Mouse (Mus musculus) embryo, embryonic 11 days (tissue): ENCODE measurements at regions not wholly inside any gene's neighbourhood (a gene's known extent, or its start where the extent isn't known, plus 50 kb on each side); places are given as distances from the start of the nearest gene placed in this dataset.
A peak's percentile ranks its signal among the peaks of the same experiment; 100 is the strongest.

ENCODE experiments used
- DNase-seq: peaks from one replicate; pipeline ENCODE4 v3.0.0-alpha.2; 2015

DNA sequence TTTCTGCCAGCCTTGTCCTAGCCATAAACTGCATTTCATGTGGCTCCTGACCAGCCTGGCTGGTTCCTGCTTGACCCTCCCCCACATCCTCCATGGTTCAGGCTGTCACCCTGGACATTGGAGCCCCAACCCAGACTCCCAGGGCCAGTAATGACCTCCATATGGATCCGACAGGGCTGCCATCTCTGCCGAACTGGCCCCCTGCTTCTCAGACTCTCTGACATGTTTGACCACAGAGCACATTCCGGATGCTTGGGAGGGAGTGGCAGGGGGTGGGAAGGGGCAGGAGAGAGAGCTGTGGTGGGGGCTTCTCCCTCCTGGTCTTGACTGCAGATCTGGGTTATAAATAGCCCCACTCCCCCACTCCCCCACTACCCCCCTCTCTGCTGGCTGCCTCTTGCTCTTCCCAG is 59.0 kb upstream of the Actrt2 start:
- DNase-seq: peak; percentile 51

DNA sequence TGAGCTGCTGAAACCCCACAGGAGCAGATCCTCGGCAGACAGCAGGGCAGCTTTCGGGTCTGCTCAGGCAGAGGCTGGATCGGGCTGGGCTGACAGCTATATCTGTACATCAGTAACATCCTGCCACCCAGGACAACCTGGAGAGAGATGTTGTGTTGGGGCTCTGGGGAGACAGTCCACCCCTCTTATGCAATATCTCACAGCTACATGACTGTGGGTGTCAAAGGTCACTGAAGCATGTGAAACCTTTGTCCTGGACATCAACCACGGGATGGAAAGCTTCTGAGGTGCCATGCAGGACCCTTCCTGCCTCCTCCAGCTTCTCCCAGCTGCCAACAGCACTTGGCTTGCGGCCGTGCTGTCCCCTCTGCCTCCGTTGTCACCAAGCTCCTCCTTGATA is 60.3 kb upstream of the Actrt2 start:
- no peak for DNase-seq

DNA sequence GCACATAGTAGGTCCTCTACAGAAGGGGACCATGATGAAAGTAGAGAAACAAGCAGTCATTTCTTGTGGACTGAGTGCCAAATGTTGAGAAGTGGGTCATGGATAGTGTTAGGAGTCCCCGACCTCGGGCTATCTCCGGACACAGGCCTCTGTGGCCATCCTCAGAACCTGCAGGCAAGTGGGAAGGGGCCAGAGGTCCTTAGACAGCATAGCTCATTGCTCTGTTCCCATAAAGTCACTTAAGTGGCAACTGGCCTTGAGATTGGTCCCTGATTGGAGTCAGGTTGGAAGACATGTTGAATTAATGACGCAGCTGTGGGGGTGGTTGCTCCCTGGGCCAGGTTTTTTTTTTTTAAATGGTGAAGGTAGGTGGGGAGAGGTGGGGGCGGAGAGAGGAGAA is 63.0 kb upstream of the Actrt2 start:
- DNase-seq: no peak

DNA sequence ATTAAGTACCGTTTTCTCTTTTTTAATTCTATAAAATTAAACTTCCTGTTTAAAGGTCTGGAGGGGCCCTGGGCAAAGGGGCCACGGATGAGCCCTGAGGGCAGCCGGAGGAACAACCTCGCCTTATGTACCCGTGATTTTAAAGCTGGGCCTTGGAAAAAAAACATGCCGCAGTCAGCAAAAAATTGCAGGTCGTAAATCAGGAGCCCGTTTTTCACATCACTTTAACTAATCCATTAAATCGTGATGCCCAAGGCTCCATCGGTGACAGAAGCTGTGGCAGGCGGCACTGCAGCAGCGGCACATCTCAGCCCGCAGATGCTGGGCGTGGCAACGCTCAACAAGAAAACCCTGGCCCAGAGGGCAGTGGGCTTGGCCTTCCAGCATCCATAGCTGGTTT is 63.7 kb upstream of the Actrt2 start:
- DNase-seq: peak; percentile 47

DNA sequence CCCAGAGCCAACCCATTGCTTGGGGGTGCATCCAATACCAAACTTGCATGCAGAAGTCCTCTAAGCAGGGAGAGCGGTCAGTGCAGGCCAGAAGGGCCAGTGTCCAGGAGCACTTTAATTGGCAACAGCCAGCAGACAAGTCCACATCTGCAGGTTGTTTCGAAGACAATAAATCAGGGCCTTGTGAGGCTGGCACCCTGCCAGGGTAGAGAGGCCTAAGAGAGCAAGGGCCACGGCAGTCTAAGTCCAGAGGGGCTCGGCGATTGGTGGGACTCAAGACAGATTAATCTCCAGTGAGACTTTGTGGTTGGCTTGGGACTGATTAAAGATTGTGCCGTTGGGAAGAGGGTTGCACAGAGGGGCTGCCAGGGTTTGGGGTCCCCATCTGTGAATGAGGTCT is 68.4 kb upstream of the Actrt2 start:
- peak; percentile 57 for DNase-seq

DNA sequence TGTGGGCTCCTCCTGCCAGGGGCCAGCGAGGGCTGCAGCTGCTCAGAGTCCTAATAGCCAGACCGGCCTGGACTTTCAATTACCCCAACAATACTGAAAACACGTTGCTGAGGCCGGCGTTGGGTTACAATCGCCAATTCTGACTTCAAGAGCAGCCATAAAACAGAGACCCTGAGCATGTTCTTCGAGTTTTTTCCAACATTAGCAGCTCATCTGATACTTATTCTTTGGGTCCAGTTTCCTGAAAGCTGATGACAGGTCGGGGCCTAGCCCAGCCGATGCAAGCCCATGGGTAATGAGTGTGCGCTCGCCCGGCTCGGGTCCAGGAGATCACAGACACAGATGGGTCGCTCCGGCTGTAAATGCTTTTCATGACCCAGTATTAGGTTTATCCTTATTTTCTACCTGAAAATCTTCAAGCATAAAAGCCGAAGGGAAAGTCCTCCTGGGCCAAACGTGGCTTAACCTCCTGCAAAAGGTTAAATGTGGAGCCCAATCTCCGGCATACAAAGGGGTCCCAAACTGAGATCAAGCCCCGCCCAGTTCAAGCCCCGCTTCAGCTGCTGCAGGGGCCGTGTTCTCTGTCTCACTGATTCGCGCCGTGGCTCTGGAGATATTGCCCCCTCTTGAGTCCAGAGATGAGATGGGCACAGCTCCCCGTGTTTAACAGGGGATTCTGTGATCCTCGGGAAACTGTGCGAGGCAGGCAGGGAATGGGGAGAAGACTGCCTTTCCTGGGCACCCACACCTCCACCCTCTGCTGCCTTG is 73.6 kb upstream of the Actrt2 start:
- DNase-seq: peak; percentile 74

DNA sequence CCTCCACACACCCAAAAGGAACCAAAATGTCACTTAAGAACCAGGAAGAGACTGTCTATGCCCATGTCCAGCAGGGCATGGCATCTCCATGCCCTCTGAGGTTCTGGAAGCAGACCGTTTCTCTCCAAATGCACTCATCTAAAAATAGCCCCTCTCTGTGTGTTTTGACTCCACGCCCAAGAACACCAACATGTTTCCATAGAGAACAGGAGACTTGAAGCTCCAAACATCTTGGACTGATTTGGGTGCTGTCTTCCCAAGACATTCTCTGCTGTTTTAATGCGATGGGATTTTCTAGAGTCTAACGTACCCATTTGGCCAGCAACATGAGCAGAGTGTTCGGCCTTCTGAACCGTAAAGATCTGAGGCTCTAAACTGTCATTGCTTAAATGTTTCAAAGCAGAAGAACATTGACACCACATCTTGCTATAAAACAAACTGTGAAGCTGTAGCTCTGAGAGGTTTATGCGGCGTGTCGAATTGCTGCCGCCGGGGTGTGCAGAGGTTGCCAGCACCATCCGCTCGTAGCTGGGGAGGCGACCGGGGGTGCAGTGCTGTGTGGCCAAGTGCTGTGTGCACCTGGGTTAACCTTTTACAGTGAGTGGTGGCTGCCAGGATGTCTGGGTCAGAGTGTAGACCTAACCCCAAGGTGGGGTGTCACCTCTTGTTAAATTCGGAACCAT is 78.8 kb upstream of the Actrt2 start:
- DNase-seq: no peak

DNA sequence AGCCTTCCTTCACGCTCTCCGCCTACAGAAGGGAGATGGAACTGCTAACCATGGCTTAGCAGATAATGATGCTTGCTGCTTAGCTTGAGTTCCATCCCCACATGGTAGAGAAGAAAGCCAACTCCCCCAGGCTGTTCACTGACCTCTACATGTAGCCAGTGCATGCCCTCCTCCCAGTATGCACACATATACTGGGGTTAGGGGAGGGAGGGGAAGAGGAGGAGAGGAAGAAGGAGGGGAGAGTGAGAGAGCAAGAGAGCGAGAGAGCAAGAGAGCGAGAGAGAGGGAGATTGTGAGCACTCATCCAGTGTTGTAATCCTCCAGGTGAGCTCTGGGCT is 79.3 kb upstream of the Actrt2 start:
- no peak for DNase-seq

DNA sequence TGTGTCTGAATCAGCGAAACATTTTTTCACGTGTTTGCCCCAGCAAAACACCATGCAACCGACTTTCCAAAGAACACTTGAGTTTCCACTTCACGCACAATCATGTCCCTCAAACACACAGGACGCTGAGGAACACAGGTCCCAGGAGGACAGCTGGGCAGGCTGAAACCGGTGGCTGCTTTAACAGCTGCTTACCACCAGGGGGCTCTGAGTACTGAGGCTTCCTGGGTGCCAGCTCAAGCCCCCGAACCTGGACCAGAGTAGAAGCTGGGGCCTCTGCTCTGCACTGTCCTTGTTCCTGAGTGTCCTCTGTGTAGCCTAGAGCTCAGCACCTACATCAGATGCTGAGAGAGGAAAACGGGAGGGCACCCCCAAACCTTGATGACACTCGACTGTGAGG is 81.5 kb upstream of the Actrt2 start:
- peak; percentile 64 for DNase-seq

DNA sequence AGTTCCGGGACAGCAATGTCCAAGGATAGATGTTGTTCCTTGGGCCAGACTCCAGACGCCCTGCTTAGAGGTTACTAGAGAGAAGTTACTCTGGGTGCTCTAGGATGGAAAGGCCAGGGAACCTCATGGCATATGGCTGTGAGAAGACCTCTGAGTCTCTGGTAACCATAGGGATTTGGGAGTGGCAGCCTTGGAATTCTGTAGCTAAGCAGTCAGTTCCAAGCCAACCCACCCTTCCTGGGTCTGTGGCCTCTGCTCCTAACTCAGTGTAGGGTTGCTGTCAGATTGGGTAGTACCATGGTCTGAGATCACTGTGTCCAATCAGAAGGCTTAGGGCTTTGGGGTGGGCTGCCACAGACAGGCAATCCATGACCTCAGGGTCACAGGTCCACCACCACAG is 82.3 kb upstream of the Actrt2 start:
- no peak for DNase-seq

DNA sequence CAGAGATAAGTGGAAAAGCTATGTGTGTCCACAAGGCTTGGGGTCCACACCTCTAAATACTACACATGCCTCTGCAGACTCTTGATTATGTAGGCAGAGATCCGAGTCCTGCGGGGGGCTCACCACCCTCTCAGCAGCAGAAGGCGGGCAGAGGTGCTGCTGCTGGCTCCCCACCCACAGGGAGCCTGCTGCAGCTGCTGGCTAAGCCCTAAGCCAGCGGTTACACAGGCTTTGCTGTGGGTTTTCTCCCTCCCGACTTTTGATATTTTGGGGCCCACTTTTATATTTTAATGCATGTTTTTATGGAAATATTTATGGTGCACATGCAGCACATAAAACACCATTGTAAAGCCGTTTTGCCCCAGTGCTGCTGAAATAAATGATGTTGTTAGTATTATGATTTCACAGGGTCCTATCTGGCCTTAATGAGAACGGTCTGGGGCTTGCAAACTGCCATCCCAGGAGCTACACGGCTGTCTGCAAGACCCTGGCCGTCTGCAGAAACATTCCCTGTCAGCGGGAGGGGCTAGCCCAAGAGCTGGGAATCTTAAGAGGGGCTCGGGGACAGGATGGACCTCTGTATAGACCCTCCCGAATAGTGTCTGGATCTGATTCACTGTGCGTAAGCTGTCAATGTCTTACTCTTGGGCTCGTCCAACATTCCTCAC is 82.9 kb upstream of the Actrt2 start:
- no peak for DNase-seq

DNA sequence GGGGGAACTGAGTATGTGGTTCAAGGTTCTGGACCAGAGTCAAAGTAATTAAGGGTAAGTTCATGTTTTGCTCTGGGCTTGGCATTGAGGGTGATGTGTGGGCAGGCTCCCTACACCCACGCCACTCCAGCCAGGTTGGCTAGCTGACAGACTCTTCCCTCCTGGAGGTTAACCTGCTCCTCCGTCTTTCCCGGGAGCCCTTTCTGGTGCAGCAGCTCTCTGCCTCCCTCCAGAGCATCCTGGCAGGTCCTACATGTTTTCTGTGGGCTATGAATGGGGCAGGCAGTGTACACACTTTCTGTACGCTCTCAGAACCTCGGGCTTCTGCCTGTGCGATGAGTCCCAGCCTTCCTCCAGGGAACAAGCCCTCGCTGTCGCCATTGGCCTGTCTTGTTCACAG is 82.8 kb upstream of the Ttc34 start:
- DNase-seq: no peak

DNA sequence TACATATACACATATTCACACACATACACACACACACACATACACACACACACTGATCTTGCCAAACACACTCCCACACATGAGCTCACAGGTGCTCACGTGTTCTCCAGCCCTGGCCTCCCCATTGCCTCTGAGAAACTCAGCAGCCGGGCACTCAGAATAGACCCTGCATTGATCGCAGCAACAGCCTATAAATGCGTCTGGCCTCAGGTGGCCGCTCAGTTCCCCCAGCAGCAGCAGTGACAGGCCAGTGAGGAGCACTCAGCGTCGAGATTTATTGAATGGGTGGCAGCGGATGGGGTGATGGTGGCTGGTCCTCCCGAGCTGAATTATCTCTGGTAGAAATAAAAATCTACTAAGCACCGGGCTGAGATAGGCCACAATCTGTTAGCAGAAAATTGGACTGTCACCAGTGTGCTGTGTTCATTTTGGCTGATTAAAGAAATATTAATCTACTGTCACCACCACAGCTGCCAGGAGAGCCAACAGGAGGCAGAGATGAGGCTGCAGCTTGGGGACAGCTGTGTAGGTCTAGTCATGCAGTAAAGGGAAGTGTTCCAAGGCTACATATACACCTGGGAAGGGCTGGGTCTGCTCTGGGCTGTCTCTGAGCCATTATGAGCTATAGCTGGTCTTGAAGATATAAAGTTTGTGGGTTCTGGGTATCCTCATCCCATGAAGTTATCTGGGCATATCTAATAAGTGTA is 80.4 kb upstream of the Ttc34 start:
- DNase-seq: no peak

DNA sequence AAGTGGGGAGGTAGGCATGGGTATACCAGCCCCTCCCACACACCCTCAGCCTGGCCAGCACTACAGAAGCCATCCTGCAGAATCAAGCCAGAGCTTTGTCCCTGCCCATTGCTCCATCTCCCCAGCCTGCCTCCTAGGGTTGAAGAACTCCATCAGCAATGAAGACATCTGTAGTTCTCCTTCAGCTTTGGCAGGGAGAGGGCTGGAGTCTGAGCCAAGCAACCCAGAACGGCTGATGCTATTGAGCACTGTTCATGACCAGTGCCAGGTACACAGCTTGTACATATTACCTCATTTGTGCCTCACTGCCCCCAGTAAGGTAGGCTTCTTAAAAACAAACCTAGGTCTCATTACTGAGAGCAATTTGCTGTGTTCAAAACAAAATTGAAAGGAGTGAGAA is 77.4 kb upstream of the Ttc34 start:
- DNase-seq: no peak

DNA sequence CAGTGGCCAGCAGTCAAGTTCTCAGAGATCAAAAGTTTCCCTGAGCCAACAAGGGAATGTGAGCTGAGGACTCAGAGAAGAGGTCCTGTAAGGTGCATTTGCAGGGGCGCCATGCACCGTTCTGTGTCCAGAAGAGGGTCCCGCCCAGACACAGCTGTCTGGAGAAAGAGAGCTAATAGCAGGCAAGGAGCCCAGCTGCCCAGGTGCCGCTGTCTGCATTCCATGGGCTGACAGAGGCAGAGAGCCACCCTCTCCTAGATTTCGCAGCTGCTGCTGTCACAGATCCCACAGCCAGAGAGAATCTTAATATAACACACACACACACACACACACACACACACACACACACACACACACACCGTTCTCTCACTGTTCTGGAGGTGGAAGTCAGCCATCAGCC is 73.0 kb upstream of the Ttc34 start:
- DNase-seq: no peak

DNA sequence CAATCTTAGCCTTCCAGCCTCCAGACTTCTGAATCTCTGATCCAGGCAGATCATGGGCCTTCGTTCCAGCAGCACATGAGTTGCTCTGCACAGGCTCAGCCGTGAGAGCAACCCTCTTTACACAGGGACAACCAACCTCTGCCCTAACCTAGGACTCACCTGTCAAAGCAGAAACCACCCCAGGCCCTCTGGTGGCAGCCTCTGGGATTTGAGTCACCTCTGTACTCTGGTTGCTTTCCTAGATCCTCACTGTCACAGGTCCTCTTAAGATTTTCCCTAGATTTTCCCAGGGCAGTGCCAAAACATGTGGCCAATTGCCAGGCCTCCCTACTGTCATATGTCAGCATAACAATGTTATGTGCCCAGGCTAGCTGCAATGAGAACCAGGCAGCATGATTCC is 71.1 kb upstream of the Ttc34 start:
- no peak for DNase-seq

DNA sequence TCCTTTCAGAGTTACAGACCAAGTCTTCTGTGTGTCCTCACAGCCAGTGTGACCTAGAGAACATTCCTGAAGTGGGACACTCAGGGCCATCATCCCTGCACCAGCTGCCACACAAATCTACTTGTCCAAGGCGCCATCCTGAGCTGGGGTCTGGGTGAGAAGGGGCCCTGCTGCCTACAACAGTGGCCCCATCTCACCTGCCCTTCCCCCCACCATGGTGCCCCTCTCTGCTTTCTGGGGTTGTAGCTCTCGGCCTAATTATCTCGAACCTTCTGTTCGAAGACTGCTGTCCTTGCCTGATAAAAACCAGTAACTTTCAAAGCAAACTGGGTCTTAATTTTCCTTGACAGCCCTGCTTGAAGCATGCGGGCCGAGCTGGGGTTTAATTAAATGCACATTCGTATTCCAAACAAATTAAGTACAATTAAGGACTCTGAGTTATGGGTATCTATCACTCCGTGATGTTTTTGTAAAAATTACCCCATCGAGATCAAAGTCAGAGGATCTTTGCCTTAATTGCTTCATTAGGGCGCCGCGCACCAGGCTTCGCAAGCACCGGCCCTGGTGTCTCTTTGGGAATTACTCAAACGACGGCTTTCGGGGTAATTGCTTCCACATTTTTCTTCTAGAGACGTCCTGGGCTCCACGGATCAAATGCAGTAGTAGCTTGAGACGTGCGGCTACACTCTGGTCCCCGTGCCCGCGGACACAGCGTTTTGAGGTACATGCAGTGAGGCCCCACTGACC is 65.8 kb upstream of the Ttc34 start:
- DNase-seq: peak; percentile 74

DNA sequence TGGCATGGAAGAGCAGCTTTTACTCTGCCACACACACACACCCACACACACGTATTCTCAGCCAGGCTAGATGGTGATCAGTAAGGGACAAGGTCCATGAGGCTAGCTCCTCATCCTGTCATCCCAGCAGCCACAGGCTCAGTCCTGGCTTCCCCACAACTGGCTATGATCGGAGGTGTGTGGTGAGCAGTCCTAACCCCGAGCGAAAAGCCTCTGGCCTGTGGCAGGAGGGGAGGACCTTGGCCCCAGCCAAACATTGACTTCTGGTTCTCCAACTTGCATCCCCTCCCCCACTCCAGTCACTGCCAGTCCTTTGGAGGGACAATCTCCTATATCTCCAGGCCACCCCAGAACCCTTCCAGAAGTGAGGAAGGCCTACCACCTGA is 65.2 kb upstream of the Ttc34 start:
- no peak for DNase-seq

DNA sequence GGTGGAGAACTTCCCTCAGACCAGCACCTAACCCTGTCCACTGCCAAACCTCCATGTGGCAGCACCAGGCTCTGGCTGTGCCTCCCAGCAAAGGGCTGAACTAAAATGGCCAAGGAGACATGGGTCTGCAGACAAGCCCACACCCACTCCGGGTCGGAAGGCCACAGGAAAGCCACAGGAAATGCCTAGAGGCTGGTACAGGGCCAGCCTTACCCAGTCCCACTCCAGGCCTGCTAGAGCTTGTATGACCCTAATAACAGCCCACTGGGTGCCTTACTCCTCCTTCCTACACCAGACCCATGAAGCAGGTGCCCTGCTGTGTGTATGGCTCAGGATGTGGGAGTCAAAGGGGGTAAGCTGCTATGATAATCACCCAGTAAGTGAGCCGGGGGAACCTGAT is 63.4 kb upstream of the Ttc34 start:
- DNase-seq: no peak

DNA sequence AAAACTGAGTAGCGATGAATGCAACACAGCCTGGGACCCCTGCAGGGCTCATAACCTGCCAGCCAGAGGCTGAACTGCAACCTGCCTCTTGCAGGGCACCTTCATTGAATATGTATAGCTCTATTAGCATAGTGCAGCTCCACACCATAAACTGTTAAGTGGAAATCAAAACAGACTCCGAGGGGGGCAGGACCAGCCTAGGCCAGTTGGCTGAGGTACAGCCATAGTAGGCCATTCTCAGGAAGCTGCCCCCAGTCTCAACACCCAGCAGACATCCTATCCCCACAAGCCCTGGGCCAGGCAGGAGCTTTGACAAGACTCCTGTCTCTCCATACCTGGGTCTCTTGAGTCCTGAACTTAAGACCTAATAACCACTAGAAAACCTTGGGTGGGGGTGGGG is 62.9 kb upstream of the Ttc34 start:
- no peak for DNase-seq

DNA sequence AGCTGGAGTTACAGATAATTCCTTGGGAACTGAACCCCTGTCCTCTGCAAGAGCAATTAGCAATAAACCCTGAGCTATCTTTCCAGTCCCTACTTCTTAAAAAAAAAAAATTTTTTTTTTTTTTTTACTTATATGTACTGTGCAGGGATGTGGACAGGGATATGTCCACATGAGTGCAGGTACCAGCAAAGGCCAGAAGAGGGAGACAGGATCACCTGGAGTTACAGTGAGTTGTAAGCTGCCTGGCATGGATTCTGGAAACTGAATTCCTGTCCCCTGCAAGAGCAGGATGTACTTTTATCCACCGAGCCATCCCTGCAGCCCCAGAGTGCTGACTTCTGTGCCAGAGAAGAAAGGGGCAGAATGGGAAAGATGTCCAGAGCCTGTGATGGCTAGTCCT is 58.4 kb upstream of the Ttc34 start:
- no peak for DNase-seq

DNA sequence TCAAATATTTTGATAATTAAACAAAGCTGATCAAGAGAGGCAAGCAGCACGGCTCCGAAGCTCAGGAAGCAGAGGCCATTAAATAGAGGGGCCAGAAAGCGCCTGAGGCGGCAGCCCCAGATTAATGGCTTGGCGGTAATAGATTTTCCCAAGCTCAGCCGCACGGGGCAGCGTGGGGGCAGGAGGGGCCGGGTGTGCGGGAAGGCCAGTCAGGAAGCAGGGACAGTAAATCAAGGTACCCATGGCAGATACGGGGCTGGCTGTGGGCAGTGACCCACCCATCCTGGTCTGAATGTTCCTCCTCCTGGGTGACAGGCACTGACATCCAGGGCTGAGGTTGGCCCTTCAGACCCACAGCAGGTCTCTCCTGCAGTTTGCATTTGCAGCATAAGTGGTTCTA is 55.9 kb upstream of the Ttc34 start:
- DNase-seq: peak; percentile 73

DNA sequence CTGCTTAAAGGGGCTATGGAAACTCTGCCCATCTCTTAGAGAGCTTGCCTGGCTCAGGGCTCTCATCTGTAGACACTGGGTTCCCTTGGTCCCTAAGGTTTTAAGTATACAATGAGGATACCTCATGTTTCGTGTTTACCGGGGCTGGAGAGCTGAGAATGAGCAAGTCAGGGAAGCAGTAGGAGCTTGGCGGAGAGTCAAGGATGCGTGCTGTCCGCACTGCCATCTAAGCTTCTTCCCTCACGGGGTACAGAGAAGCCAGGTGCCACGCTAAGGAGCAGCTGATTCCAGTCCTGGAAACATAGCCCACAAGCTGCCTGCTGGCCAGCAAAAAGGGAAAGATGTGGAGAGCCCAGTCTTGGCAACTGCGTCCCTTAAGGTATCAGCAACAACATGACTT is 55.0 kb upstream of the Ttc34 start:
- no peak for DNase-seq
